Mouse (Mus musculus) MEL (cell line): Measurements from ENCODE around the gene Ltbp2. TPM values are rescaled to one million over a fixed set of nuclear protein-coding genes. Genes with fewer than 3 reads are reported as not detected.

Experiments
- DNase-seq: peaks from one replicate; pipeline ENCODE4 v3.0.0; 2011; ENCODE audit warnings: low read depth, low spot score
- H3K27ac ChIP-seq: 2 replicates; pipeline ENCODE4 v1.5.1; 2012; ENCODE audit warnings: low read depth, mild to moderate bottlenecking, control low read depth, low read length, moderate library complexity; ENCODE audit not compliant: control insufficient read depth
- H3K27me3 ChIP-seq, 2 experiments: fragments of 150-350 bp in 1 of 2; sonication (generic) in 1 of 2; 2 replicates each; pipeline ENCODE4 v1.6.1; 2012; ENCODE audit warnings: low read length in 2 of 2, mild to moderate bottlenecking in 2 of 2, improper control_type of control experiment in 1 of 2, moderate library complexity in 1 of 2; ENCODE audit not compliant: insufficient read depth in 2 of 2, control insufficient read depth in 1 of 2
- H3K36me3 ChIP-seq, 2 experiments: 2 replicates each; pipeline ENCODE4 v1.6.1; 2012 to 2014; ENCODE audit warnings: low read length in 2 of 2, improper control_type of control experiment in 1 of 2, inconsistent platforms in 1 of 2, mild to moderate bottlenecking in 1 of 2; ENCODE audit not compliant: insufficient read depth in 2 of 2, control insufficient read depth in 1 of 2
- H3K4me1 ChIP-seq, 2 experiments: fragments of 150-350 bp in 1 of 2; sonication (generic) in 1 of 2; 2 replicates each; pipeline ENCODE4 v1.6.1; 2012; ENCODE audit warnings: low read length in 2 of 2, improper control_type of control experiment in 1 of 2, mild to moderate bottlenecking in 1 of 2; ENCODE audit not compliant: insufficient read depth in 2 of 2, control insufficient read depth in 1 of 2
- H3K4me3 ChIP-seq, 2 experiments: fragments of 150-350 bp in 1 of 2; sonication (generic) in 1 of 2; 2 replicates each; pipeline ENCODE4 v1.5.1; 2012; ENCODE audit warnings: low read depth in 2 of 2, low read length in 2 of 2, mild to moderate bottlenecking in 2 of 2, moderate library complexity in 2 of 2, control low read depth in 1 of 2, improper control_type of control experiment in 1 of 2; ENCODE audit not compliant: control insufficient read depth in 1 of 2, insufficient read depth in 1 of 2
- H3K79me2 ChIP-seq: 2 replicates; pipeline ENCODE4 v1.6.1; 2012; ENCODE audit warnings: mild to moderate bottlenecking, low read length, moderate library complexity; ENCODE audit not compliant: control insufficient read depth, poor library complexity, insufficient read depth
- H3K9ac ChIP-seq: 2 replicates; pipeline ENCODE4 v1.6.1; 2012; ENCODE audit warnings: low read depth, mild to moderate bottlenecking, control low read depth, low read length, moderate library complexity; ENCODE audit not compliant: control insufficient read depth, poor library complexity, severe bottlenecking
- H3K9me3 ChIP-seq: fragments of 150-350 bp; sonication (generic); replicated peaks from 2 replicates; pipeline ENCODE4 v1.6.1; 2012; ENCODE audit warnings: mild to moderate bottlenecking, low read length, improper control_type of control experiment, moderate library complexity; ENCODE audit not compliant: insufficient read depth
- BHLHE40 ChIP-seq: IDR thresholded peaks from 2 replicates; pipeline ENCODE4 v1.6.1; 2012; ENCODE audit warnings: low read depth, mild to moderate bottlenecking, inconsistent platforms, low read length, improper control_type of control experiment, borderline replicate concordance
- CHD2 ChIP-seq: IDR thresholded peaks from 2 replicates; pipeline ENCODE4 v1.6.1; 2011; ENCODE audit warnings: low read length, improper control_type of control experiment
- E2F4 ChIP-seq: IDR thresholded peaks from 2 replicates; pipeline ENCODE4 v1.6.1; 2011; ENCODE audit warnings: low read depth, low read length, improper control_type of control experiment, borderline replicate concordance
- EP300 ChIP-seq, 2 experiments: IDR thresholded peaks; 2 replicates each; pipeline ENCODE4 v1.6.1; 2011; ENCODE audit warnings: improper control_type of control experiment in 2 of 2, low read length in 2 of 2, low read depth in 1 of 2, mild to moderate bottlenecking in 1 of 2
- ETS1 ChIP-seq: IDR thresholded peaks from 2 replicates; pipeline ENCODE4 v1.6.1; 2012; ENCODE audit warnings: low read depth, mild to moderate bottlenecking, inconsistent platforms, low read length, improper control_type of control experiment, moderate library complexity
- GABPA ChIP-seq: IDR thresholded peaks from 2 replicates; pipeline ENCODE4 v1.6.1; 2012; ENCODE audit warnings: low read depth, mild to moderate bottlenecking, inconsistent platforms, low read length, improper control_type of control experiment, moderate library complexity
- JUND ChIP-seq: IDR thresholded peaks from 2 replicates; pipeline ENCODE4 v1.6.1; 2011; ENCODE audit warnings: low read depth, mild to moderate bottlenecking, improper control_type of control experiment, low read length
- KAT2A ChIP-seq: conservative IDR thresholded peaks from 2 replicates; pipeline ENCODE4 v1.6.1; 2012; ENCODE audit warnings: low read depth, low read length, improper control_type of control experiment, inconsistent platforms
- MAFK ChIP-seq: IDR thresholded peaks from 2 replicates; pipeline ENCODE4 v1.6.1; 2011; ENCODE audit warnings: low read depth, mild to moderate bottlenecking, low read length, improper control_type of control experiment, borderline replicate concordance
- MAZ ChIP-seq: IDR thresholded peaks from 2 replicates; pipeline ENCODE4 v1.6.1; 2012; ENCODE audit warnings: low read depth, mild to moderate bottlenecking, inconsistent platforms, low read length, improper control_type of control experiment
- MYC ChIP-seq: IDR thresholded peaks from 2 replicates; pipeline ENCODE4 v1.6.1; 2011; ENCODE audit warnings: low read depth, mild to moderate bottlenecking, low read length, improper control_type of control experiment, moderate library complexity
- NELFE ChIP-seq: IDR thresholded peaks from 2 replicates; pipeline ENCODE4 v1.6.1; 2011; ENCODE audit warnings: low read depth, low read length, improper control_type of control experiment
- NRF1 ChIP-seq: IDR thresholded peaks from 2 replicates; pipeline ENCODE4 v1.6.1; 2014; ENCODE audit warnings: low read depth, mild to moderate bottlenecking, inconsistent platforms, low read length, improper control_type of control experiment, moderate library complexity; ENCODE audit not compliant: poor library complexity, insufficient read depth, severe bottlenecking
- POLR2A ChIP-seq, 2 experiments: IDR thresholded peaks; 2 replicates each; pipeline ENCODE4 v1.6.1; 2011 to 2012; ENCODE audit warnings: low read length in 2 of 2, mild to moderate bottlenecking in 2 of 2, control low read depth in 1 of 2, improper control_type of control experiment in 1 of 2, low read depth in 1 of 2, moderate library complexity in 1 of 2; ENCODE audit not compliant: control insufficient read depth in 1 of 2, insufficient read depth in 1 of 2, poor library complexity in 1 of 2
- POLR2AphosphoS2 ChIP-seq: IDR thresholded peaks from 2 replicates; pipeline ENCODE4 v1.6.1; 2011; ENCODE audit warnings: low read length, improper control_type of control experiment
- RAD21 ChIP-seq: IDR thresholded peaks from 2 replicates; pipeline ENCODE4 v1.6.1; 2011; ENCODE audit warnings: mild to moderate bottlenecking, low read depth, low read length, improper control_type of control experiment
- RCOR1 ChIP-seq: IDR thresholded peaks from 2 replicates; pipeline ENCODE4 v1.6.1; 2012; ENCODE audit warnings: low read depth, mild to moderate bottlenecking, inconsistent platforms, low read length, improper control_type of control experiment
- TAL1 ChIP-seq: IDR thresholded peaks from 2 replicates; pipeline ENCODE4 v1.6.1; 2012; ENCODE audit warnings: mild to moderate bottlenecking, inconsistent platforms, low read length, moderate library complexity, mixed read lengths
- TBP ChIP-seq: IDR thresholded peaks from 2 replicates; pipeline ENCODE4 v1.8.0; 2011; ENCODE audit warnings: low read depth, low read length, improper control_type of control experiment
- TCF12 ChIP-seq: IDR thresholded peaks from 2 replicates; pipeline ENCODE4 v1.6.1; 2014; ENCODE audit warnings: low read depth, mild to moderate bottlenecking, inconsistent platforms, low read length, improper control_type of control experiment, moderate library complexity
- USF1 ChIP-seq: IDR thresholded peaks from 2 replicates; pipeline ENCODE4 v1.6.1; 2014; ENCODE audit warnings: low read depth, mild to moderate bottlenecking, inconsistent platforms, low read length, improper control_type of control experiment, moderate library complexity
- ZC3H11A ChIP-seq: IDR thresholded peaks from 2 replicates; pipeline ENCODE4 v1.6.1; 2012; ENCODE audit warnings: low read depth, mild to moderate bottlenecking, inconsistent platforms, low read length, improper control_type of control experiment
- ZKSCAN1 ChIP-seq: IDR thresholded peaks from 2 replicates; pipeline ENCODE4 v1.6.1; 2012; ENCODE audit warnings: low read depth, mild to moderate bottlenecking, inconsistent platforms, low read length, improper control_type of control experiment, moderate library complexity
- ZMIZ1 ChIP-seq: IDR thresholded peaks from 2 replicates; pipeline ENCODE4 v1.6.1; 2012; ENCODE audit warnings: low read depth, mild to moderate bottlenecking, inconsistent platforms, low read length, improper control_type of control experiment, moderate library complexity
- ZNF384 ChIP-seq: IDR thresholded peaks from 2 replicates; pipeline ENCODE4 v1.6.1; 2012; ENCODE audit warnings: low read depth, mild to moderate bottlenecking, inconsistent platforms, low read length, improper control_type of control experiment
- polyA plus RNA-seq, 2 experiments: library from polyadenylated mRNA; stranded (reverse) in 1 of 2; unstranded in 1 of 2; fragments of >175 nt in 1 of 2; fragments of >200 nt in 1 of 2; gene quantifications; 2 replicates each; pipeline versions ENCODE4 v1.2.1 to v1.2.4; 2012; ENCODE audit warnings: low replicate concordance in 2 of 2, low read depth in 1 of 2; ENCODE audit not compliant: insufficient read length in 2 of 2, insufficient read depth in 1 of 2, missing spikeins in 1 of 2
- total RNA-seq: library from RNA; depleted of rRNA; stranded (reverse); fragments of 300-350 nt; gene quantifications from 2 replicates; pipeline ENCODE4 v1.2.3, GENCODE M21; 2012

The Ltbp2 gene
- total and polyA plus RNA-seq, 3 experiments, result 0.01 to 0.08 TPM; not detected in 1

GRCm38 (mm10) chr12:84766113-84766735 is 110.1 kb downstream of the Ltbp2 start:
- no peak overlapping the region for H3K4me3 ChIP-seq
- no peaks in the 10 kb centered on the region for H3K9me3 ChIP-seq
- H3K36me3 ChIP-seq, result peaks cover 2 to 14% of the 10 kb centered on the region in 2 experiments; a peak in 3 of 4 replicates
- no peaks in the 10 kb centered on the region for H3K27me3 ChIP-seq
- peaks cover 6% of the 10 kb centered on the region; the same call in 1 of the 2 replicates for H3K79me2 ChIP-seq
- H3K9ac ChIP-seq, result no peak overlapping the region
- DNase-seq, result no peak
- H3K27ac ChIP-seq, result no peak overlapping the region
- TF ChIP-seq GABPA, result no peak
- no peak for TF ChIP-seq JUND
- peaks cover 8 to 15% of the 10 kb centered on the region in 2 experiments for H3K4me1 ChIP-seq

DNA sequence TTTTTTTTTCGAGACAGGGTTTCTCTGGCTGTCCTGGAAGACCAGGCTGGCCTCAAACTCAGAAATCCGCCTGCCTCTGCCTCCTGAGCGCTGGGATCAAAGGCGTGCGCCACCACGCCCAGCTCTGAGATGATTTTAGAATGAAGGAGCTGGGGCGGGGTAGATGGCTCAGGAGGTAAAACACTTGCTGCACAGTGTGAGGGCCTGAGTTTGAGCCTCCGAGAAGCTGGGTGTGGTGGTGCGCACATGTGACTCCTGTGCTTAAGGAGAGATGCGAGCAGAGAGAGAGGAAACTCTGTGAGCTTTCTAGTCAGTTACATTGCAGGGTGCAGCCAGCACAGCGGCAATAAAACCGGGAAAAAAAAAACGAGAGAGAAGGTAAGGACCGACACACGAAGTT is 110.8 kb downstream of the Ltbp2 start:
- no peaks in the 10 kb centered on the region for H3K9me3 ChIP-seq
- TF ChIP-seq TBP (no peak), ZNF384 (no peak), USF1 (no peak), ZKSCAN1 (no peak), RCOR1 (no peak), TAL1 (no peak), ZMIZ1 (no peak), POLR2AphosphoS2 (no peak), TCF12 (no peak), NELFE (no peak), GABPA (no peak), MYC (no peak)
- TF ChIP-seq, all 39 proteins: peak for 0
- Histone ChIP-seq H3K4me1 (peaks cover 4 to 11% of the 10 kb centered on the region in 2 experiments), H3K36me3 (peaks cover 2 to 8% of the 10 kb centered on the region in 2 experiments; a peak in 3 of 4 replicates), H3K9ac (no peak overlapping the region), H3K79me2 (0 out of 2 replicates have a peak, but pooled peaks cover 3% of the 10 kb centered on the region), H3K4me3 (no peak overlapping the region), H3K27me3 (no peaks in the 10 kb centered on the region), H3K27ac (no peak overlapping the region)
- no peak for DNase-seq

- Histone ChIP-seq H3K4me3 (no peak overlapping the region), H3K79me2 (0 out of 2 replicates have a peak, but pooled peaks cover 3% of the 10 kb centered on the region), H3K27me3 (no peaks in the 10 kb centered on the region), H3K4me1 (peaks cover 4 to 11% of the 10 kb centered on the region in 2 experiments), H3K27ac (no peak overlapping the region), H3K9ac (no peak overlapping the region), H3K9me3 (no peaks in the 10 kb centered on the region), H3K36me3 (peaks cover 2 to 8% of the 10 kb centered on the region in 2 experiments)
- no peak for TF ChIP-seq CHD2
- no peak for TF ChIP-seq POLR2A (IDR thresholded peaks at IDR 0.05; ENCODE audit: control insufficient read depth in 1 of 2, insufficient read depth in 1 of 2, low read depth in 1 of 2, low read length in 2 of 2, poor library complexity in 1 of 2)
- TF ChIP-seq RAD21, result no peak
- TF ChIP-seq KAT2A, result no peak
- no peak for TF ChIP-seq GABPA
- no peak for TF ChIP-seq ZC3H11A
- no peak for TF ChIP-seq TCF12
- no peak for TF ChIP-seq MAFK
- TF ChIP-seq E2F4, result no peak
- TF ChIP-seq MAZ, result no peak
- TF ChIP-seq BHLHE40, result no peak
- no peak for TF ChIP-seq EP300 (IDR thresholded peaks at IDR 0.05; ENCODE audit: low read depth in 1 of 2, low read length in 2 of 2)
- no peak for TF ChIP-seq NRF1
- no peak for TF ChIP-seq MYC
- no peak for TF ChIP-seq ETS1
- no peak for DNase-seq
Observed at GRCm38 (mm10) chr12:84764756-84765155, 111.6 kb downstream of the Ltbp2 start.
